Mouse (Mus musculus): ENCODE measurements around the gene Tmem50b. TPM values are rescaled to one million over a fixed set of nuclear protein-coding genes. Genes with fewer than 3 reads are reported as not detected.
"Not testable (repeated sequence)": the region's sequence is repeated elsewhere in the genome, so short reads cannot be mapped to it uniquely, and the experiment has no call there.

The Tmem50b gene
- polyA plus RNA-seq (2016; fragmentation: Nextera tagmentation; extraction: Ambion mirVana): 42.6 and 43.6 TPM in 2 replicates

- Histone ChIP-seq H3K9me3 (no peaks in the 10 kb centered on the region), H3K27me3 (peaks cover 12% of the 10 kb centered on the region), H3K9ac (replicated peaks) (peak within 1 kb of the TSS; percentile 82), H3K4me1 (peaks cover 13% of the 10 kb centered on the region), H3K4me3 (peak within 1 kb of the TSS; percentile 84), H3K36me3 (no peaks in the 10 kb centered on the region), H3K4me2 (replicated peaks) (peak within 1 kb of the TSS; percentile 87), H3K27ac (replicated peaks) (peak within 1 kb of the TSS; percentile 58)
- ATAC-seq (ENCODE audit: low FRiP score, low read depth): peak; percentile 99
- WGBS: under 1% methylated on average over 29 of the region's 34 CpGs
These were observed at the start of gene Tmem50b for GRCm38 (mm10) chr16:91597672-91598010. Gene Tmem50b, minus strand, starts transcription at chr16:91597800.

DNA sequence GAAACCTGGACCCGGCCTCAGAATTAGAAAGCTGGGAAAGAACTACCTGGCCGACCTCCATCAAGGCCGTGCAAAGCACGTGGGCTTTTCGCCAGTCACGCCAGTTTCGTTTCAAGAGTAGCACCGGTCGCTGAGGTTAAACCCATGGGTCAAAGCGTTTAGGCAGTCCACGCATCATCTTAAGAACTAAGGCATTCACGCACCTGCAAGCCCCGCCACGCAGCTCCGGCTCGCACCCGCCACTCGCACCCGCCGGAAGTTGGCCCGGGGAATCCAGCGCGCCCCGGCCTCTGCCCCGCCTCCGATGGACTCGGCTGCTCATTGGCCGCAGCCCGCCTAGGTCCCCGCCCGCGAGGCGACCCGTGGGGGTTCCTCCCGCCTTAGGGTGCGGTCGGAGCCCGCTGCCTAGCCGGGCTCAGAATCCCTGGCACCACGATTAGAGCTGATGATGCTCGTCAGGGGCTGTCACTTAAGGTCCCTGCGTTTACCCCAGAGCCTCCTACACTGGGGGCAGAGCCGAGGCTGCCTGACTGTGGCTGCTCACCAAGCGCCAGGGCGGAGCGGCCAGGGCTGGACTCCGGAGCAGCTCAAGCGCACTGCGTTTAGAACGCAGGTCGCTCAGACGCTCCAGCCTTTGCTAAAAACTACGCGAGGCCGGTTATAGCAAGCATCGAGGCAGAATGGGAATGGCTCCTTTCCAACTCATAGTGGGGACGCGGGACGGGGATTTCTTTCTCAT, 49.2 kb upstream of the Tmem50b start, which contains the start of gene Gart:
Gene Gart, minus strand, starts transcription at position 272 of the 739 bp plus-strand sequence.
- peak within 1 kb of the TSS; percentile 85 for H3K4me3 ChIP-seq
- H3K4me1 ChIP-seq: peaks cover 15% of the 10 kb centered on the region
- no peaks in the 10 kb centered on the region for H3K27me3 ChIP-seq
- ATAC-seq (ENCODE audit: low FRiP score, low read depth): peak; percentile 89
- peaks cover 14% of the 10 kb centered on the region for H3K36me3 ChIP-seq
- H3K9ac ChIP-seq (replicated peaks): peak within 1 kb of the TSS; percentile 84
- under 1% methylated on average over 59 of the region's 59 CpGs for WGBS
- H3K9me3 ChIP-seq: no peaks in the 10 kb centered on the region
- H3K27ac ChIP-seq (replicated peaks): peak within 1 kb of the TSS; percentile 98
- peak within 1 kb of the TSS; percentile 94 for H3K4me2 ChIP-seq (replicated peaks)

DNA sequence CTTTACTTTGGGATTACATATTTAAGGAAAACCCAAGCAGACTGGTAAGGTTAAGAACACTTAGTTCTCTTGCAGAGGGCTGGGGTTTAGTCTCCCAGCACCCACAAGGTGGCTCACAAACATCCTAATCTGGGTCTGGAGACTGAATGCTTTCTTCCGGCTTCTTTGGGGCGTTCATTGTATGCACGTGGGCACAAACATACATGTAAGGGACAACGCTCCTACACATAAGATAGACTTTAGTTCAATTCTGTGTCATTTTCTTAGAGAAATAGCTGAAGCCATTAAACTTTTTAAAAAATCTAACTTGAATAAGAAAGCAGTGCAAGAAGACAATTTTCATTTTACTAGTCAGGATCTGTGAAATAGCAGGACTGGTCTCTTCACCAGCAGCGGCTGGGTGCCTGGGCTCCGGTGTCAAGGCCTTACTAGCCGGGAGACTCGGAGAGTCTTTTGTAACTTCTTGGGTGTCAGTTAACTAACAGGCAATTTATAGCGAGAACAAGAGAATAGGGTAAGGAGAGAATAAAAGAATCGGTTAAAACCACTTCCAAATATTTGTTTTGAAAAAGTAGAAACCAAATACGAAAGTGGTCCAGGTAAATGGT, 48.5 kb upstream of the Tmem50b start:
- H3K27ac ChIP-seq (replicated peaks): peak overlapping the region; percentile 98

DNA sequence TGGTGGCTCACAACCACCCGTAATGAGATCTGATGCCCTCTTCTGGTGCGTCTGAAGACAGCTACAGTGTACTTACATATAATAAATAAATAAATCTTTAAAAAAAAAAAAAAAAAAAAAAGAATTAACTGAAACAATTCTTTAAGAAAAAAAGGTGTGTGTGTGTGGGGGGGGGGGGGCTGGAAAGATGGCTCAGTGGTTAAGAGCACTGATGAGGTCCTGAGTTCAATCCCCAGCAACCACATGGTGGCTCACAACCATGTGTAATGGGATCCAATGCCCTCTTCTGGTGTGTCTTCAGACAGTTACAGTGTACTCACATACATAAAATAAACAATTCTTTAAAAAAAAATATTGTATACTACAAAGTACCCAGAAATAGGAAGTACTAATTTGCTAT, 47.8 kb upstream of the Tmem50b start:
- WGBS: no CpG with 5 or more reads among the region's 2 CpGs
- not testable (repeated sequence) for H3K9ac ChIP-seq (replicated peaks); ATAC-seq (ENCODE audit: low FRiP score, low read depth); H3K9me3 ChIP-seq; H3K27me3 ChIP-seq; H3K4me2 ChIP-seq (replicated peaks); H3K4me3 ChIP-seq; H3K27ac ChIP-seq (replicated peaks)
- H3K36me3 ChIP-seq: peaks cover 24% of the 10 kb centered on the region
- peaks cover 15% of the 10 kb centered on the region for H3K4me1 ChIP-seq

More for the DNA sequence above, 48.5 kb upstream of the Tmem50b start:
- Histone ChIP-seq H3K4me2 (replicated peaks) (peak overlapping the region; percentile 94), H3K4me3 (peak overlapping the region; percentile 85), H3K27me3 (no peaks in the 10 kb centered on the region), H3K9me3 (no peaks in the 10 kb centered on the region), H3K36me3 (peaks cover 18% of the 10 kb centered on the region), H3K4me1 (peaks cover 15% of the 10 kb centered on the region), H3K9ac (replicated peaks) (peak overlapping the region; percentile 78)
- no peak for ATAC-seq (ENCODE audit: low FRiP score, low read depth)
- under 1% methylated on average over 11 of the region's 11 CpGs for whole genome bisulfite sequencing

DNA sequence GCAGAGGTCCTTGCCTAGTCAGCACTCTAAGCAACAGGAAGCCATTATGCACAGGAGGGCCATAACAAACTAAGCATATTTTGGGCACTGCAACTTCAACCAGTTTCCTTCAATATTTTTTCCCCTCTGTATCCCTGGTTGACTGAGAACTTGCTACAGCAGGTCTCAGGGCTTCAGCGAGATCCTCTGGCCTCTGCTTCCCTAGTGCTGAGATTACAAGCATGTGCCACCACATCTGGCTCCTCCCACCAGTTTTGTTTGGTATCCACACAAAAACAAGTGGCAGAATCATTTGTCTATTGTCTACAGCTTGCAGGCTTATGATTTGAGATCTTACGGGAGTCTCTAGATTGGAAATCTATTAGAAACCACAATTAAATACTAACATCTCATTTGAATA, 47.3 kb upstream of the Tmem50b start:
- Histone ChIP-seq H3K27me3 (no peaks in the 10 kb centered on the region), H3K36me3 (peaks cover 29% of the 10 kb centered on the region), H3K9me3 (no peaks in the 10 kb centered on the region), H3K4me2 (replicated peaks) (no peak overlapping the region), H3K4me1 (peaks cover 15% of the 10 kb centered on the region), H3K9ac (replicated peaks) (no peak overlapping the region), H3K4me3 (no peak overlapping the region), H3K27ac (replicated peaks) (no peak overlapping the region)
- WGBS: 85% methylated on average over 2 of the region's 2 CpGs
- ATAC-seq (ENCODE audit: low FRiP score, low read depth): no peak

GRCm38 (mm10) chr16:91640171-91640570, 42.6 kb upstream of the Tmem50b start:
- Histone ChIP-seq H3K9ac (replicated peaks) (no peak overlapping the region), H3K27ac (replicated peaks) (no peak overlapping the region), H3K4me1 (0 out of 2 replicates have a peak, but pooled peaks cover 5% of the 10 kb centered on the region), H3K27me3 (no peaks in the 10 kb centered on the region), H3K4me3 (no peak overlapping the region), H3K9me3 (no peaks in the 10 kb centered on the region), H3K36me3 (peaks cover 76% of the 10 kb centered on the region), H3K4me2 (replicated peaks) (no peak overlapping the region)
- no peak for ATAC-seq (ENCODE audit: low FRiP score, low read depth)
- WGBS: 96% methylated on average over 8 of the region's 8 CpGs

DNA sequence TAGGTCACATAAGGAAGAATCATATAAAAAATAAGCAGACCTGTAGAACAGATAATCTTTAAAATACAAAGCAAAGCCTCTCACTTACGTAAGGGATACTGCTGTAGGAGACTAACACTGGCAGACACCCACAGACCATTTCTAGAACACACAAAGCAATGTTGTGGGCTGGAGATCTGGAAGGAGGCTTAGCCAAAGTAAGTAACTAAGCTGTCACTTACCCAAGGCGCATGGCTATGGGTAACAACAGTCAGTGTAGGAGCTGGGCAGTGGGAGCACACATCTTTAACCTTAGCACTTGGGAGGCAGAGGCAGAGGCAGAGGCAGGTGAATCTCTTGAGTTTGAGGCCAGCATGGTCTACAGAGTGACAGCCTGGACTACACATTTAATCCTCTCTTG, 42.0 kb upstream of the Tmem50b start:
- Histone ChIP-seq H3K4me1 (0 out of 2 replicates have a peak, but pooled peaks cover 1% of the 10 kb centered on the region), H3K36me3 (peaks cover 80% of the 10 kb centered on the region), H3K9me3 (no peaks in the 10 kb centered on the region), H3K27ac (replicated peaks) (no peak overlapping the region), H3K4me3 (no peak overlapping the region), H3K4me2 (replicated peaks) (no peak overlapping the region), H3K9ac (replicated peaks) (no peak overlapping the region), H3K27me3 (no peaks in the 10 kb centered on the region)
- WGBS: 95% methylated on average over 2 of the region's 2 CpGs
- ATAC-seq (ENCODE audit: low FRiP score, low read depth): no peak

- H3K27me3 ChIP-seq: no peaks in the 10 kb centered on the region
- no peaks in the 10 kb centered on the region for H3K4me1 ChIP-seq
- no peak overlapping the region for H3K4me2 ChIP-seq (replicated peaks)
- H3K4me3 ChIP-seq: no peak overlapping the region
- H3K9ac ChIP-seq (replicated peaks): no peak overlapping the region
- no peak for ATAC-seq (ENCODE audit: low FRiP score, low read depth)
- no peak overlapping the region for H3K27ac ChIP-seq (replicated peaks)
- no peaks in the 10 kb centered on the region for H3K9me3 ChIP-seq
- WGBS: 93% methylated on average over 5 of the region's 5 CpGs
- H3K36me3 ChIP-seq: peaks cover 80% of the 10 kb centered on the region
These were observed 41.6 kb upstream of the Tmem50b start for GRCm38 (mm10) chr16:91639161-91639560.

- ATAC-seq (ENCODE audit: low FRiP score, low read depth): no peak
- H3K4me3 ChIP-seq: no peak overlapping the region
- H3K9me3 ChIP-seq: no peaks in the 10 kb centered on the region
- no peak overlapping the region for H3K9ac ChIP-seq (replicated peaks)
- 96% methylated on average over 12 of the region's 12 CpGs for WGBS
- H3K36me3 ChIP-seq: peaks cover 91% of the 10 kb centered on the region
- no peaks in the 10 kb centered on the region for H3K27me3 ChIP-seq
- H3K4me1 ChIP-seq: no peaks in the 10 kb centered on the region
- H3K27ac ChIP-seq (replicated peaks): no peak overlapping the region
- H3K4me2 ChIP-seq (replicated peaks): no peak overlapping the region
These were observed 36.0 kb upstream of the Tmem50b start for GRCm38 (mm10) chr16:91633641-91634040.

- Histone ChIP-seq H3K4me2 (replicated peaks) (no peak overlapping the region), H3K36me3 (peaks cover 91% of the 10 kb centered on the region), H3K9ac (replicated peaks) (no peak overlapping the region), H3K4me1 (no peaks in the 10 kb centered on the region), H3K4me3 (no peak overlapping the region), H3K9me3 (no peaks in the 10 kb centered on the region), H3K27me3 (no peaks in the 10 kb centered on the region), H3K27ac (replicated peaks) (no peak overlapping the region)
- no peak for ATAC-seq (ENCODE audit: low FRiP score, low read depth)
- 94% methylated on average over 7 of the region's 7 CpGs for WGBS
These were observed 35.3 kb upstream of the Tmem50b start for GRCm38 (mm10) chr16:91632940-91633339.

DNA sequence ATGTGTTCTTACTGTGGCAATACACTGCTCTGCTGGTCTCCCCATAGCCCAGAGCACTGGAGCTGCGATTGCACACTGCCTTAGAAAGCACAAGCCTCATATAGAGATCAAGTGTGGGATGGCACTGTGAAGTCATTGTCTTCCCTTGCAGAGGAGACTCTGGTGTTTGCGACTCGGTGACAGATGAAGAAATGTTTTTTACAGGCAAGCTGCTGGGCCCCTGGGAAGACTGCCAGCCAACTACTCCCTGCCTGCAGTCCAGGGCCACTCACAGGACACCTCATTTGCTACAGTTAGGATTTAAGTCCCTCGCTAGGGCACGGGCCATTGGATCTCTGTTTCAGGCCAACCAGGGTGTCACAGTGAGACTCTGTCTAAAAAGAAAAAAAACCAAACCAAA, 34.8 kb upstream of the Tmem50b start:
- Histone ChIP-seq H3K27ac (replicated peaks) (no peak overlapping the region), H3K4me2 (replicated peaks) (no peak overlapping the region), H3K4me1 (no peaks in the 10 kb centered on the region), H3K4me3 (no peak overlapping the region), H3K9me3 (no peaks in the 10 kb centered on the region), H3K27me3 (no peaks in the 10 kb centered on the region), H3K9ac (replicated peaks) (no peak overlapping the region), H3K36me3 (peaks cover 91% of the 10 kb centered on the region)
- WGBS: 93% methylated on average over 5 of the region's 5 CpGs
- ATAC-seq (ENCODE audit: low FRiP score, low read depth): no peak

DNA sequence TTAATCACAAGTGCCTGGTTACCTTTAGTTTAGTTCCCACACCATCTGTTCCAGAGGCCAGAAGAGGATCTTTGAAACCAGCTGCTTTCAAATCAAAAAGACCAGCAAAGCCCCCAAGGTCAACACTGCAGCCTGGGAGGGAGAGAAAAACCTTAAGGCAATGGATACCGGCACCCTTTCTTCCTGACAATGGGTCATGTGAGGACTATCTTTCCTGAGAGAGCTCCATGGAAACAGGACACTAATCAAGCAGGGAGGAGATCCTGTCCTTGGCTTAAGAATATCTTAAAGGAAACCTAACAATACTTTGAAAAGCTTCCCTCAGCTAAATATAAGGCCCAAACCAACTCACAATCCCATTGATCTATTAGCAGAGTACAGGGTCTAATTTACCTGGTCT, 33.0 kb upstream of the Tmem50b start:
- Histone ChIP-seq H3K27me3 (no peaks in the 10 kb centered on the region), H3K9me3 (no peaks in the 10 kb centered on the region), H3K27ac (replicated peaks) (no peak overlapping the region), H3K4me3 (no peak overlapping the region), H3K36me3 (peaks cover 91% of the 10 kb centered on the region), H3K4me1 (no peaks in the 10 kb centered on the region), H3K4me2 (replicated peaks) (no peak overlapping the region), H3K9ac (replicated peaks) (no peak overlapping the region)
- ATAC-seq (ENCODE audit: low FRiP score, low read depth): no peak
- 76% methylated on average over 1 of the region's 1 CpGs for WGBS
